Mouse (Mus musculus) urinary bladder, adult 18-20 months (tissue): Measurements from ENCODE around the gene Acox1.
A peak's percentile ranks its signal among the peaks of the same experiment; 100 is the strongest.

Experiments used
- DNase-seq, 2 experiments: peaks; one replicate each; pipeline ENCODE4 v3.0.0; 2022; ENCODE audit warnings: low spot score in 2 of 2, mixed read lengths in 2 of 2

The Acox1 gene

DNA sequence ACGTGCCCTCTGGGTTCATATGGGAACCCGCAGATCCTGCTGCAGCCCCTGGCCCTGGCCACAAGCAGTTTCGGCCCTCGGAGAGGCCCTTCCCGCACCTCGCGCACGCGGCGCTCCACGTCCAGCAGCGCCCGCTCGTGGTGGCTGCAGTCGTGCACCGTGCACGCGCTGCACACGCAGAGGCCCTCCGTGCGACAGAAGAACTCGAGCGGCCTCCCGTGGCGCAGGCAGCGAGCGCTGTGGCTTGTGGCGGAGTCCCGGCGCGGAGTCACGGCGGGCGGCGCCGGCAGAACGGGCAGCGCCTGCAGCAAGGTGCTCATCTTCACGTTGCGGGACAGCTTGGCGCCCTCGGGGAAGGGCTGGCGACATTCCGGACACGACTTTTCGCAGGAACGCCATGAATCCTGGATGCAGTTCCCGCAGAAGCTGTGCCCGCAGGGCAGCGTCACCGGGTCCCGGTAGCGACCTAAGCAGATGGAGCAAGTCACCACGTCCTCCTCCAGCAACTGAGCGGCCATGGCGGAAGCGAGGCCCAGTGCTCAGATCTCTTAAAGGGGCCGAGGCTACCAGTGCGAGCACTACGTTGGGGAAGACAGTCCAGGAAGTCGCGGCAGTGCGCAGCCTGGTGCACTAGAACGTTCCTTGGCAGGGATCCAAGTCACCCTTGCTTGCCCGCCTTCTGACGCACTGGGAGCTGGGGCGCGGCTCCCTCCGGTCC lies 68.2 kb downstream of the Acox1 start, which contains the start of gene Trim65:
Gene Trim65, minus strand, starts transcription at position 641 of the 718 bp plus-strand sequence.
- DNase-seq = peak; percentile 84 to 87

DNA sequence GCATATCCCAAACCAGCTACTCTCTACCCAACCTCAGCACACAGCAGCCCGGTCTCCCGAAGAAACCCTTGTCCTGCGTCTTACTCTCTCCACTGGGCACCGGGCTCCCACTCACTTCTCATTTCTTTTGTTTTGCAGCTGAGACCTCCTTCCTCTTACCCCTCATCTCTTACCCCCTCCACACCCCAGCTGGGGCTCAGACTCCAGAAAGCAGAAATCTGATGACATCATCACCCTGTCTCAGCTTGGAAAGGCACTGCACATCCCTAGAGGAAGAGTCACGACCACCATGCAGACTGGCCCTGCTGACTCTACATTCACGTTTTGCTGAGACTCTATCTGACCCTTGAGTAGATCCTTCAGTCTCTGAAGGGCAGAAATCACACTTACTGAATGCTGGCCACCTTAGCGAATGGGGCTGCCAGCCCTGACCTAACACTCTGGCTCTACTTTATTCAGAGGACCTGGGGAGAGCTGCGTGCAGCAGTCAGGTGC lies 68.8 kb downstream of the Acox1 start:
- no peak for DNase-seq

DNA sequence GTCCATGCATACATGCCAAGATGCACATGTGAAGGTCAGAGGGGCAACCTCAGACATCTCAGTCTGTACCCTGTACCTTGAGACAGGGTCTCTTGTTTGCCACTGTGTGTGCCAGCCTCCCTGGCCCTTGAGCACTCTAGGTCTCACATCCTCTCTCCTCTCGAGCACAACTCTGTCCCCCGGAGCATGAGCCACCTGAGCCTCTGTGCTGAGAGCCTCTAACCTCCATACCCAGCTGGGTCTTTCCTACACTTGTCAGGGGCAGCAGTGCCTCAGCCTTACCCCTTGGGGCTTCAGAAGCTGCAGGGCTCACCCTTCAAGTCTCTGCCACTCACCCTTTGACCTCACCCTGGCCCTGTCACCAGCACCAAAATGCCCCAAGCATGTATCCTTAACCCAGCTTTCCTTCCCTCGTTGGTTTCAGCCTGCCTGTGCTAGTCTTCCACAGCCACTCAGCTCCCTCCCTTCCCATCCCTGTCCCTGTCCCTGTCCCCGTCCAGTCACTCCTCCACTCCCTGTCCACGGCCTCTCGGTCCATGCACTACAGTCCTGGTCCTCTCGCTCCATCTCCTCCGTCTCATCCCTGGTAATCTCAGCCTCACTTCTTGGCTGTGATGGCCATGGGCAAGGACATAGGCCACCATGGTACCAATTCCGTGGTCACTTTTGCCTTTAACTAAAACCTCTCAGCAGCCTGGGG lies 69.6 kb downstream of the Acox1 start:
- no peak for DNase-seq

DNA sequence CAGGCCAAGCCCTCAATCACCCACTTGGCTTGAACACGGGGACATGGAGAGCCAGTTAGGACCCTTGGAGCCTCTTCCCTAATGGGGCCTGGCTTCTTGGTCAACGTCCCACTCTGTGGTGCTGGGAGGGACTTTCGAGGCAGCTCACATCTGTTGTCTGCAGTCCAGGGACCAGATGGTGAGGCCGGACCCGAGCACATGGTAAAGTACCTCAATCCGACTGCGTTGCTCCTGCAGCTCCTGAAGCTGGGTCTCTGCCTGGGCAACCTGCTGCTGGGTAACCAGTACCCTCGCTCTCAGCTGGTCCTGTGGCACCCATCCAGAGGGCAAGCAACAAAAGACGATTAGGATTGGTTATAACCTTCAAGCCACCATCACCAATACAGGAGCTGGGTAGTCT lies 70.9 kb downstream of the Acox1 start:
- DNase-seq = no peak

DNA sequence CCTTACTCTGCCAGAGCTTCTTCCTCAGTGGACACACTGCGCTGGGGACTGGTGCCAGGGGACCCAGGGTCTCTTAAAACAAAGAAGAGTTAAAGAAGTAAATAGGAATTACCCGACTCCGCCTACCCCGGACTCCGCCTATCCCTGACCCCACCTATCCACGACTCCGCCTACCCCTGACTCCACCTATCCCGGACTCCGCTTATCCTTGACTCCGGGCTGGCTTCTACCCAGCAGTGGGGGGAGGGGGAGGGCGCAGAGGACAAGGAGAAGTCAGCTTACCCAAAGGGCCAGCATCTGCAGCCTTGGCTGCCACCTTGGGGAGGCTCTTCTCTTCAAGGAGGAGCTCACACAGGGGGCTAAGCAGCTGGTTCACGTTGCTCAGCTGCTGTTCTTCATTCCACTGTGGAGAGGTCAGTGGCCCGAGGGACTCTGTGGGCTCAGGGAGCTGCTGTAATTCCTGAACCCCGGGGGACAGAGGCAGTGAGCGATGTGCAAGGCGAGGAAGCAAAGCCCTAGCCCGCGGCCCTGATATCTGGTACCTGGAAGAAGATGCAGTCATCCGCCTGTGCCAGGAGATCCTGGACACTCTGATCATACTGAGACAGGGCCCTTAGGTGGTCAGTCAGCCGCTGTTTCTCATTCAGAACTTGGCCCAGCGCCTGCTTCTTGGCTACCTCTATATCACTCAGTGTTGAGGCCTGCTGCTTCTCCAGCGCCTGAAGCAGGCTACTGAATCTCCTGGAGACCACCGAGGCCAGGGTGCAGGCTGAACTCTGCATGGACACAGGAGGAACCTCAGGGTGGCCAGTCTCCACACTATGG lies 71.5 kb downstream of the Acox1 start, which contains the start of gene Trim47:
Gene Trim47, minus strand, starts transcription at position 55 of the 825 bp plus-strand sequence.
- DNase-seq = peak in 1 of 2 experiments; percentile 62

DNA sequence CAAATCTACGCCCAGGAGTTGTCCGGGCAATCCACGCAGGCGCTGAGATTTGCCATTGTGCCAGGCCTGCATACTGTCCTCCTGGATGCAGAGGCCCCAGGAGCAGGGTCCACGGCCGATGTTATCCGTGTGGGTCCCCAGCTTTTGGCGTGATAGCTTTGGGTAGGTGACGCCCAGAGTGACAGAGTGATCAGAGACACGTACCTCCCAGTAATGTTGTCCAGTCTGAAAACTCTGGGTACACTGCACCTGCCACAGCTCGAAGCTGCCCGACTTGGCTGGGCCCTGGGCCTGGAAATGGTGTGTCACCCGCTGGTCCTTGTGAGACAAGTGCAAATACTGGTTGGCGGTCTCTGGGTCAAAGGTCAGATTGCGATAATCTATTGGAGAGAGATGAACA lies 72.6 kb downstream of the Acox1 start:
- no peak for DNase-seq
